Mouse (Mus musculus): Measurements from ENCODE around the gene Sult2b1.

DNA sequence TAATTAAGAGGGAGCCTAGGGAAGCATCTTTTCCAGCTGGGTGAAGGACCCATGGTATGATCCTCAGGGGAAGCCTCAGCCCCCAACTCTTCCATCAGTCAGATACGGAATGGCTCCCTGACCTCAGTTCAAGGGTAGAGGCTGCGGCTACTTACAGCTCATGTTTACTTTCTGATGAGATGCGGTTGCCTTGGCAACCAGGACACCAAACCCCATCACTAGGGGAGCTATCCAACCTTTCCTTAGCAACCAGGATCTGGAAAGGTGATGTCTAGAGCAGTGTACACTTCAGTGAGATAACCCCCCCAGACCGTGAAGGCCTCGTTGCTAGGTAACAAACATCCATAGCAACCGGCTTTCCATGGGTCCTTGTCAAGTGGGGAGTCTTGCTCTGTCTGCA lies 75.4 kb downstream of the Sult2b1 start:
- no peak for TF ChIP-seq CTCF (IDR thresholded peaks at IDR 0.05)
- no peak for TF ChIP-seq EP300 (IDR thresholded peaks at IDR 0.05)
